Mouse (Mus musculus) neural tube, embryonic 13.5 days (tissue): ENCODE data around the gene Gm11564. TPM values are rescaled to one million over a fixed set of nuclear protein-coding genes. Genes with fewer than 3 reads are reported as not detected.
"Not testable (repeated sequence)": the region's sequence is repeated elsewhere in the genome, so short reads cannot be mapped to it uniquely, and the experiment has no call there.

Source experiments
- ATAC-seq: fragments of 200-750 bp; cut with Nextera tagmentation; 2 replicates; pipeline ENCODE4 v1.8.0; 2017; ENCODE audit warnings: low read depth, mild to moderate bottlenecking, moderate TSS enrichment, moderate library complexity
- H3K27ac ChIP-seq: fragments of 300-500 bp; sonication (generic); replicated peaks from 2 replicates; pipeline ENCODE4 v1.5.1; 2015; ENCODE audit warnings: moderate library complexity, mild to moderate bottlenecking, inconsistent platforms
- H3K27me3 ChIP-seq: fragments of 300-500 bp; sonication (generic); 2 replicates; pipeline ENCODE4 v1.6.1; 2015; ENCODE audit warnings: mild to moderate bottlenecking, inconsistent platforms
- H3K36me3 ChIP-seq: fragments of 300-500 bp; sonication (generic); 2 replicates; pipeline ENCODE4 v1.6.1; 2015; ENCODE audit warnings: mild to moderate bottlenecking, inconsistent platforms
- H3K4me1 ChIP-seq: fragments of 300-500 bp; sonication (generic); replicated peaks from 2 replicates; pipeline ENCODE4 v1.6.1; 2015; ENCODE audit warnings: inconsistent platforms
- H3K4me2 ChIP-seq: fragments of 300-500 bp; sonication (generic); 2 replicates; pipeline ENCODE4 v1.6.1; 2015; ENCODE audit warnings: inconsistent platforms, mild to moderate bottlenecking, moderate library complexity
- H3K4me3 ChIP-seq: fragments of 300-500 bp; sonication (generic); 2 replicates; pipeline ENCODE4 v1.5.1; 2015; ENCODE audit warnings: mild to moderate bottlenecking, inconsistent platforms
- H3K9ac ChIP-seq: fragments of 300-500 bp; sonication (generic); 2 replicates; pipeline ENCODE4 v1.6.1; 2015; ENCODE audit warnings: moderate library complexity, mild to moderate bottlenecking, inconsistent platforms
- H3K9me3 ChIP-seq: fragments of 300-500 bp; sonication (generic); 2 replicates; pipeline ENCODE4 v1.6.1; 2016; ENCODE audit warnings: inconsistent platforms
- WGBS: fragments of 180-500 bp; shearing (Covaris S2); methylation state at CpG from one replicate; pipeline ENCODE4 v1.1.7; 2015; 5-methylcytosine and 5-hydroxymethylcytosine counted together
- polyA plus RNA-seq: library from polyadenylated mRNA; unstranded; fragments of >200 nt; fragmentation: Nextera tagmentation; extraction: Ambion mirVana; gene quantifications from 2 replicates; pipeline ENCODE4 v1.2.1, GENCODE M21; 2015

Gene Gm11564
- polyA plus RNA-seq = not detected in 2 replicates

GRCm38 (mm10) chr11:99815566-99815965, at the start of gene Gm11564:
Gene Gm11564 (minus strand): TSS chr11:99815666.
- not testable (repeated sequence) for H3K4me2 ChIP-seq, H3K27me3 ChIP-seq, H3K36me3 ChIP-seq, H3K4me3 ChIP-seq, H3K9me3 ChIP-seq, H3K27ac ChIP-seq, H3K4me1 ChIP-seq, ATAC-seq, H3K9ac ChIP-seq
- 89% methylated on average over 2 of the region's 2 CpGs for WGBS

- not testable (repeated sequence) for H3K27ac ChIP-seq, H3K4me2 ChIP-seq, H3K9ac ChIP-seq, H3K9me3 ChIP-seq, ATAC-seq, H3K4me1 ChIP-seq, H3K36me3 ChIP-seq, H3K27me3 ChIP-seq, H3K4me3 ChIP-seq
- 80% methylated on average over 1 of the region's 1 CpGs for WGBS
Observed at GRCm38 (mm10) chr11:99864176-99864575, 48.7 kb upstream of the Gm11564 start, which contains the start of gene Gm11559. Gene Gm11559 (plus strand): TSS chr11:99864476.

GRCm38 (mm10) chr11:99858761-99859160, 43.3 kb upstream of the Gm11564 start:
- Histone ChIP-seq H3K36me3 (no peaks in the 10 kb centered on the region), H3K27me3 (no peaks in the 10 kb centered on the region), H3K4me1 (no peaks in the 10 kb centered on the region), H3K4me2 (no peak overlapping the region), H3K9me3 (no peaks in the 10 kb centered on the region), H3K27ac (no peak overlapping the region), H3K9ac (no peak overlapping the region), H3K4me3 (no peak overlapping the region)
- 83% methylated on average over 2 of the region's 2 CpGs for WGBS
- ATAC-seq = no peak

- H3K36me3 ChIP-seq = no peaks in the 10 kb centered on the region
- no peaks in the 10 kb centered on the region for H3K4me1 ChIP-seq
- no peaks in the 10 kb centered on the region for H3K9me3 ChIP-seq
- H3K27me3 ChIP-seq = no peaks in the 10 kb centered on the region
- no peak within 1 kb of the TSS for H3K9ac ChIP-seq
- WGBS = 90% methylated on average over 2 of the region's 2 CpGs
- H3K4me2 ChIP-seq = no peak within 1 kb of the TSS
- no peak for ATAC-seq
- no peak within 1 kb of the TSS for H3K27ac ChIP-seq
- H3K4me3 ChIP-seq = no peak within 1 kb of the TSS
Observed at GRCm38 (mm10) chr11:99857617-99858016, 42.2 kb upstream of the Gm11564 start, which contains the start of gene Gm11568. Gene Gm11568 (plus strand): TSS chr11:99857917.

GRCm38 (mm10) chr11:99854121-99854520, 38.7 kb upstream of the Gm11564 start:
- Histone ChIP-seq H3K27ac (no peak overlapping the region), H3K9me3 (no peaks in the 10 kb centered on the region), H3K36me3 (no peaks in the 10 kb centered on the region), H3K9ac (no peak overlapping the region), H3K4me2 (no peak overlapping the region), H3K27me3 (no peaks in the 10 kb centered on the region), H3K4me3 (no peak overlapping the region), H3K4me1 (no peaks in the 10 kb centered on the region)
- WGBS = 66% methylated on average over 3 of the region's 3 CpGs
- ATAC-seq = no peak

GRCm38 (mm10) chr11:99851508-99851907, 36.0 kb upstream of the Gm11564 start, which contains the start of gene Krtap4-16:
Gene Krtap4-16 (minus strand): TSS chr11:99851608.
- no peaks in the 10 kb centered on the region for H3K9me3 ChIP-seq
- H3K9ac ChIP-seq = no peak within 1 kb of the TSS
- H3K27me3 ChIP-seq = no peaks in the 10 kb centered on the region
- H3K4me1 ChIP-seq = no peaks in the 10 kb centered on the region
- no peak within 1 kb of the TSS for H3K4me3 ChIP-seq
- no peak within 1 kb of the TSS for H3K4me2 ChIP-seq
- ATAC-seq = no peak
- no peaks in the 10 kb centered on the region for H3K36me3 ChIP-seq
- H3K27ac ChIP-seq = no peak within 1 kb of the TSS

- H3K4me2 ChIP-seq = no peak overlapping the region
- WGBS = 94% methylated on average over 2 of the region's 2 CpGs
- no peak overlapping the region for H3K27ac ChIP-seq
- H3K27me3 ChIP-seq = no peaks in the 10 kb centered on the region
- H3K9ac ChIP-seq = no peak overlapping the region
- H3K4me1 ChIP-seq = no peaks in the 10 kb centered on the region
- no peaks in the 10 kb centered on the region for H3K9me3 ChIP-seq
- H3K4me3 ChIP-seq = no peak overlapping the region
- ATAC-seq = no peak
- no peaks in the 10 kb centered on the region for H3K36me3 ChIP-seq
Observed at GRCm38 (mm10) chr11:99846746-99847145, 31.3 kb upstream of the Gm11564 start.

GRCm38 (mm10) chr11:99842185-99842584, 26.7 kb upstream of the Gm11564 start:
- Histone ChIP-seq H3K36me3 (no peaks in the 10 kb centered on the region), H3K4me1 (no peaks in the 10 kb centered on the region), H3K27ac (no peak overlapping the region), H3K4me3 (no peak overlapping the region), H3K9ac (no peak overlapping the region), H3K27me3 (no peaks in the 10 kb centered on the region), H3K9me3 (no peaks in the 10 kb centered on the region), H3K4me2 (no peak overlapping the region)
- WGBS = 29% methylated on average over 1 of the region's 1 CpGs
- ATAC-seq = no peak

- H3K4me2 ChIP-seq = no peak within 1 kb of the TSS
- no peak within 1 kb of the TSS for H3K9ac ChIP-seq
- H3K36me3 ChIP-seq = no peaks in the 10 kb centered on the region
- no peak for ATAC-seq
- 75% methylated on average over 1 of the region's 1 CpGs for WGBS
- no peak within 1 kb of the TSS for H3K27ac ChIP-seq
- no peaks in the 10 kb centered on the region for H3K27me3 ChIP-seq
- no peaks in the 10 kb centered on the region for H3K9me3 ChIP-seq
- H3K4me1 ChIP-seq = no peaks in the 10 kb centered on the region
- no peak within 1 kb of the TSS for H3K4me3 ChIP-seq
Observed at GRCm38 (mm10) chr11:99837966-99838365, 22.5 kb upstream of the Gm11564 start, which contains the start of gene 2300003K06Rik. Gene 2300003K06Rik (minus strand): TSS chr11:99838066.

GRCm38 (mm10) chr11:99809792-99810191, 5.7 kb downstream of the Gm11564 start, which contains the start of gene Krtap4-13:
Gene Krtap4-13 (minus strand): TSS chr11:99809892.
- H3K27ac ChIP-seq, H3K9ac ChIP-seq, H3K9me3 ChIP-seq, ATAC-seq, H3K4me1 ChIP-seq, H3K36me3 ChIP-seq, H3K4me2 ChIP-seq, H3K27me3 ChIP-seq, H3K4me3 ChIP-seq: not testable (repeated sequence)

GRCm38 (mm10) chr11:99804346-99804745, 11.1 kb downstream of the Gm11564 start, which contains the start of gene Gm11554:
Gene Gm11554 (minus strand): TSS chr11:99804446.
- H3K4me3 ChIP-seq, ATAC-seq, H3K9ac ChIP-seq, H3K9me3 ChIP-seq, H3K27me3 ChIP-seq, H3K4me2 ChIP-seq, H3K27ac ChIP-seq, H3K4me1 ChIP-seq, H3K36me3 ChIP-seq: not testable (repeated sequence)
- no CpG with 5 or more reads among the region's 1 CpGs for WGBS

- no CpG with 5 or more reads among the region's 1 CpGs for WGBS
- not testable (repeated sequence) for H3K4me3 ChIP-seq, ATAC-seq, H3K4me1 ChIP-seq, H3K36me3 ChIP-seq, H3K4me2 ChIP-seq, H3K9ac ChIP-seq, H3K27ac ChIP-seq, H3K27me3 ChIP-seq, H3K9me3 ChIP-seq
Observed at GRCm38 (mm10) chr11:99798832-99799231, 16.6 kb downstream of the Gm11564 start, which contains the start of gene Gm11569. Gene Gm11569 (minus strand): TSS chr11:99798932.

- no peak within 1 kb of the TSS for H3K9ac ChIP-seq
- no peaks in the 10 kb centered on the region for H3K27me3 ChIP-seq
- no peak within 1 kb of the TSS for H3K27ac ChIP-seq
- no peak within 1 kb of the TSS for H3K4me3 ChIP-seq
- no peaks in the 10 kb centered on the region for H3K36me3 ChIP-seq
- no peak for ATAC-seq
- H3K4me2 ChIP-seq = no peak within 1 kb of the TSS
- H3K4me1 ChIP-seq = no peaks in the 10 kb centered on the region
- WGBS = 87% methylated on average over 2 of the region's 2 CpGs
- H3K9me3 ChIP-seq = no peaks in the 10 kb centered on the region
Observed at GRCm38 (mm10) chr11:99793367-99793766, 22.1 kb downstream of the Gm11564 start, which contains the start of gene Gm11596. Gene Gm11596 (minus strand): TSS chr11:99793467.
